8 mouse cellular contexts compared by ENCODE assay signal in the genomic region with DNA sequence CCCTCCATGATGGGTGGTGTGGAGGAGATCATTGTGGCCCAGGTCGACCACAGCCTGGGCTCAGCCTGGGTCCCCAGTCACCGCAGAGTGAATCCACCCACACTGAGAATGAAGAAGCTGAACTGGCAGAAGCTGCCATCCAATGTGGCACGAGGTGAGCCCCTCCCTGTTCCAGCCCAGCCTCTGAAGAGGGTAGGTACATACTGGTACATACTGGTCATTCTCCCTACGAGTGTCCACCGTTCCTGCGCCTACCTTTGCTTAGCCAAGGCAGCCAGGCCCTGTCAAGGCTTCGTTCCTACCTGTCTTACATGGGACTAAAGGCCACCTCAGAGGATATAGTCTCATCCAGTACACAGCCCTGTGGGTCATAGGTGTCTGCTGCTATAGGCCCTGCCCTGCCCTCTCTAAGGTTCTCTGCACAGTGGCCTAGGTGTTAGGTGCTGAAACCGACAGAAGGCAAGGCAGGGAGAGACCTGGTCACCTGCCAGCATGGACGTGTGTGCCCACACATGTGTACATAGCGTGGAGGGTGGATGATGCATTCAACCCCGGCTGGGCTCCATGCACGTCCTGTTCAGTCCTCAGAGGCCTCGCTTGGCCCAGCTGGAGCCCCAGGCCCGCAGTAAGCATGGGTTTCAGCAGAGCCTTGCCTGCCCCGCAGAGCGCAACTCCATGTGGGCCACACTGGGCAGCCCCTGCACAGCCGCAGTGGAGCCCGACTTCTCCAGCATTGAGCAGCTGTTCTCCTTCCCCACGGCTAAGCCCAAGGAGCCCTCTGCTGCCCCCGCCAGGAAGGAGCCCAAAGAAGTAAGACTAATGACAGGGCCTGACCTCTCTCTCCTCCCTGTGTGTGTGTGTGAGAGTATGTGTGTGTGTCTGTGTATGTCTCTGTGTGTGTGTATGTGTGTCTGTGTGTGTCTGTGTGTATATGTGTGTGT. TPM values are rescaled to one million over a fixed set of nuclear protein-coding genes. Genes with fewer than 3 reads are reported as not detected.
A peak's percentile ranks its signal among the peaks of the same experiment; 100 is the strongest.
DNase-seq lines count a peak whose midpoint lies in the region; ATAC-seq and TF ChIP-seq lines count a peak whose summit lies in the region.

No protein-coding gene starts in this region.

- H3K4me3 ChIP-seq in gastrocnemius, adult 2 months: no peak overlapping the region
- H3K4me3 ChIP-seq in embryonic facial prominence, embryonic 12.5 days: no peak overlapping the region
- H3K4me3 ChIP-seq in intestine, embryonic 16.5 days (ENCODE audit: low read length): no peak overlapping the region
- no peak overlapping the region for H3K4me3 ChIP-seq in lung, postnatal 0 days (ENCODE audit: low read depth, low read length)

- 65% methylated on average over 20 of the region's 20 CpGs for WGBS in embryonic facial prominence, embryonic 12.5 days
- WGBS in intestine, embryonic 16.5 days: 66% methylated on average over 20 of the region's 20 CpGs
- WGBS in lung, postnatal 0 days: 59% methylated on average over 20 of the region's 20 CpGs

- peak; percentile 47; the same call in 1 of the 2 replicates for ATAC-seq in embryonic facial prominence, embryonic 12.5 days (ENCODE audit: insufficient number of reproducible peaks, insufficient read depth, low FRiP score, low TSS enrichment)
- peak; percentile 79 for ATAC-seq in intestine, embryonic 16.5 days
- peak; percentile 80 for ATAC-seq in lung, postnatal 0 days

- no peak overlapping the region for H3K4me2 ChIP-seq in embryonic facial prominence, embryonic 12.5 days (replicated peaks)
- no peak overlapping the region for H3K4me2 ChIP-seq in intestine, embryonic 16.5 days (ENCODE audit: low read depth, low read length)
- H3K4me2 ChIP-seq in lung, postnatal 0 days (replicated peaks; ENCODE audit: low read depth, low read length): no peak overlapping the region

- H3K4me1 ChIP-seq in embryonic facial prominence, embryonic 12.5 days: peaks cover 4% of the 10 kb centered on the region
- 0 out of 2 replicates have a peak, but pooled peaks cover 4% of the 10 kb centered on the region for H3K4me1 ChIP-seq in intestine, embryonic 16.5 days (ENCODE audit: control insufficient read depth, insufficient read depth, low read length)
- 0 out of 2 replicates have a peak, but pooled peaks cover 2% of the 10 kb centered on the region for H3K4me1 ChIP-seq in lung, postnatal 0 days (ENCODE audit: insufficient read depth, low read depth, low read length)

- H3K27me3 ChIP-seq in embryonic facial prominence, embryonic 12.5 days: no peaks in the 10 kb centered on the region
- no peaks in the 10 kb centered on the region for H3K27me3 ChIP-seq in intestine, embryonic 16.5 days (replicated peaks; ENCODE audit: control insufficient read depth, insufficient read depth, low read length)
- H3K27me3 ChIP-seq in lung, postnatal 0 days (replicated peaks; ENCODE audit: insufficient read depth, low read length): no peaks in the 10 kb centered on the region

- H3K9me3 ChIP-seq in embryonic facial prominence, embryonic 12.5 days: no peaks in the 10 kb centered on the region
- H3K9me3 ChIP-seq in intestine, embryonic 16.5 days (ENCODE audit: control insufficient read depth, low read length): no peaks in the 10 kb centered on the region
- no peaks in the 10 kb centered on the region for H3K9me3 ChIP-seq in lung, postnatal 0 days (ENCODE audit: low read length)

- 0 out of 2 replicates have a peak overlapping the region, but pooled peaks have one; percentile 8 for H3K9ac ChIP-seq in embryonic facial prominence, embryonic 12.5 days
- H3K9ac ChIP-seq in intestine, embryonic 16.5 days (ENCODE audit: low read depth, low read length): no peak overlapping the region
- H3K9ac ChIP-seq in lung, postnatal 0 days (replicated peaks; ENCODE audit: low read depth): no peak overlapping the region

- H3K27ac ChIP-seq in gastrocnemius, adult 2 months: no peak overlapping the region
- H3K27ac ChIP-seq in embryonic facial prominence, embryonic 12.5 days: peak overlapping the region; percentile 9; the same call in 1 of the 2 replicates
- H3K27ac ChIP-seq in intestine, embryonic 16.5 days (ENCODE audit: low read length): 0 out of 2 replicates have a peak overlapping the region, but pooled peaks have one; percentile 14
- H3K27ac ChIP-seq in lung, postnatal 0 days (ENCODE audit: low read length): peak overlapping the region; percentile 54; the same call in 1 of the 2 replicates

- peak; percentile 35 for TF ChIP-seq CTCF in gastrocnemius, adult 2 months (IDR thresholded peaks at IDR 0.05)
- peak; percentile 67 for TF ChIP-seq CTCF in lung, postnatal 0 days (IDR thresholded peaks at IDR 0.05)

- intact Hi-C loops in gastrocnemius, adult 2 months (cut with DNase I): loop anchor here (1.0 kb wide), 1 partner anchor 53 kb away; no protein-coding TSS in a partner anchor

- H3K36me3 ChIP-seq in embryonic facial prominence, embryonic 12.5 days: 0 out of 2 replicates have a peak, but pooled peaks cover 5% of the 10 kb centered on the region
- no peaks in the 10 kb centered on the region for H3K36me3 ChIP-seq in intestine, embryonic 16.5 days (ENCODE audit: control insufficient read depth, insufficient read depth, low read length)
- H3K36me3 ChIP-seq in lung, postnatal 0 days (ENCODE audit: insufficient read depth, low read length): 0 out of 2 replicates have a peak, but pooled peaks cover 6% of the 10 kb centered on the region

- peak; percentile 76 for DNase-seq in gastrocnemius, adult 2 months
- DNase-seq in gastrocnemius, postnatal 25 days: no peak
- DNase-seq in A20 (ENCODE audit: low read depth, low spot score): peak; percentile 56
- peak; percentile 76 for DNase-seq in lung, postnatal 0 days (ENCODE audit: low spot score)
- peak; percentile 84 for DNase-seq in retina, postnatal 1 day
- DNase-seq in T-cell, adult 2 months (ENCODE audit: low spot score): no peak

- peak; percentile 40; the same call in 1 of the 2 replicates for TF ChIP-seq EP300 in lung, postnatal 0 days (IDR thresholded peaks at IDR 0.05)

RNA-seq across cellular contexts. Expression of gene Adssl1, which starts 14.9 kb away (rescaled TPM):
- 1,000 to 10,000 TPM; 1,028 to 1,061 TPM for total RNA-seq in gastrocnemius, adult 2 months (2021)
- 100 to 1,000 TPM; 887 to 928 TPM for total RNA-seq in gastrocnemius, postnatal 25 days (2021)
- polyA plus RNA-seq in embryonic facial prominence, embryonic 12.5 days (2016; fragmentation: Nextera tagmentation; extraction: Ambion mirVana): 5.0 and 6.6 TPM in 2 replicates
- 2.1 and 2.7 TPM in 2 replicates for polyA plus RNA-seq in intestine, embryonic 16.5 days (2015; fragmentation: Nextera tagmentation; extraction: Ambion mirVana)
- 29.9 and 43.0 TPM in 2 replicates for polyA plus RNA-seq in lung, postnatal 0 days (2015; fragmentation: Nextera tagmentation; extraction: Ambion mirVana)

RNA-seq across cellular contexts. Expression of gene Inf2, which starts 16.4 kb away (rescaled TPM):
- total RNA-seq in gastrocnemius, adult 2 months (2021): 10 to 100 TPM in 1 of 2 experiments, 1 to 10 TPM in 1; 8.2 to 13.0 TPM
- total RNA-seq in gastrocnemius, postnatal 25 days (2021): 10 to 100 TPM; 10.3 to 10.9 TPM
- 2.9 and 3.1 TPM in 2 replicates for polyA plus RNA-seq in embryonic facial prominence, embryonic 12.5 days (2016; fragmentation: Nextera tagmentation; extraction: Ambion mirVana)
- 1.6 and 2.6 TPM in 2 replicates for polyA plus RNA-seq in intestine, embryonic 16.5 days (2015; fragmentation: Nextera tagmentation; extraction: Ambion mirVana)
- 4.9 and 5.2 TPM in 2 replicates for polyA plus RNA-seq in lung, postnatal 0 days (2015; fragmentation: Nextera tagmentation; extraction: Ambion mirVana)

RNA-seq across cellular contexts. Expression of gene Siva1, which starts 39.5 kb away (rescaled TPM):
- total RNA-seq in gastrocnemius, adult 2 months (2021): 10 to 100 TPM; 18.6 to 25.3 TPM
- 10 to 100 TPM; 13.4 to 16.1 TPM for total RNA-seq in gastrocnemius, postnatal 25 days (2021)
- 205 and 218 TPM in 2 replicates for polyA plus RNA-seq in embryonic facial prominence, embryonic 12.5 days (2016; fragmentation: Nextera tagmentation; extraction: Ambion mirVana)
- 168 and 186 TPM in 2 replicates for polyA plus RNA-seq in intestine, embryonic 16.5 days (2015; fragmentation: Nextera tagmentation; extraction: Ambion mirVana)
- polyA plus RNA-seq in lung, postnatal 0 days (2015; fragmentation: Nextera tagmentation; extraction: Ambion mirVana): 130 and 152 TPM in 2 replicates

Comparison
In these comparisons a context has a peak if more than half of its experiments do, and no peak if none do; other contexts are left out.
1. DNase-seq: peak in gastrocnemius, adult 2 months (single experiment), A20 (single experiment), lung, postnatal 0 days (single experiment) and retina, postnatal 1 day (single experiment); none in gastrocnemius, postnatal 25 days (single experiment) and T-cell, adult 2 months (single experiment).
2. Peak in every context shown above with its lines, with median percentiles within 50 percentile points of each other: ATAC-seq.